Mouse (Mus musculus) G1E (cell line): Measurements from ENCODE around the gene Il17rd. TPM values are rescaled to one million over a fixed set of nuclear protein-coding genes. Genes with fewer than 3 reads are reported as not detected.

ENCODE experiments used
- ATAC-seq: 2 replicates; pipeline ENCODE4 v1.8.0; 2016; ENCODE audit warnings: mild to moderate bottlenecking; ENCODE audit not compliant: insufficient number of reproducible peaks, poor library complexity, low FRiP score, severe bottlenecking; ENCODE audit errors: extremely low read depth
- DNase-seq: peaks from one replicate; pipeline ENCODE4 v3.0.0; 2012; ENCODE audit warnings: low spot score
- H3K27me3 ChIP-seq: 2 replicates; pipeline ENCODE4 v1.6.1; 2012; ENCODE audit warnings: mild to moderate bottlenecking, low read length, inconsistent platforms; ENCODE audit not compliant: insufficient read depth
- H3K36me3 ChIP-seq: replicated peaks from 2 replicates; pipeline ENCODE3; 2012; ENCODE audit warnings: mild to moderate bottlenecking, inconsistent platforms
- H3K4me1 ChIP-seq: 2 replicates; pipeline ENCODE4 v1.6.1; 2012; ENCODE audit warnings: low read depth, low read length, inconsistent platforms, mixed read lengths; ENCODE audit not compliant: insufficient read depth
- H3K4me3 ChIP-seq: 2 replicates; pipeline ENCODE4 v1.5.1; 2012; ENCODE audit warnings: low read depth, mild to moderate bottlenecking, inconsistent platforms, low read length, moderate library complexity, mixed read lengths
- H3K9me3 ChIP-seq: replicated peaks from 2 replicates; pipeline ENCODE4 v1.6.1; 2012; ENCODE audit warnings: inconsistent platforms
- CTCF ChIP-seq: IDR thresholded peaks from 2 replicates; pipeline ENCODE4 v1.5.1; 2012; ENCODE audit warnings: low read depth, low read length, inconsistent platforms, mixed read lengths
- GATA1 ChIP-seq: IDR thresholded peaks from 2 replicates; pipeline ENCODE4 v1.6.1; 2012; ENCODE audit warnings: borderline replicate concordance, low read length, inconsistent platforms, mixed read lengths
- GATA2 ChIP-seq: IDR thresholded peaks from 2 replicates; pipeline ENCODE4 v1.6.1; 2012; ENCODE audit warnings: low read depth, low read length, inconsistent platforms, borderline replicate concordance
- POLR2AphosphoS5 ChIP-seq: IDR thresholded peaks from 2 replicates; pipeline ENCODE4 v1.6.1; 2012; ENCODE audit warnings: low read depth, low read length, inconsistent platforms; ENCODE audit not compliant: insufficient replicate concordance
- TAL1 ChIP-seq: conservative IDR thresholded peaks from 2 replicates; pipeline ENCODE4 v1.6.1; 2012; ENCODE audit warnings: low read depth, low read length, inconsistent platforms, mixed read lengths
- polyA plus RNA-seq: library from polyadenylated mRNA; stranded (reverse); fragments of >175 nt; gene quantifications from 2 replicates; pipeline ENCODE4 v1.2.3, GENCODE M21; 2012
- total RNA-seq, 2 experiments: library from RNA; stranded (forward) in 1 of 2; stranded (reverse) in 1 of 2; fragments of 200-1000 nt in 1 of 2; fragments of >200 nt in 1 of 2; fragmentation: Nextera tagmentation in 1 of 2; gene quantifications; 2 replicates each; pipeline ENCODE4 v1.2.3; 2014 to 2017

Gene Il17rd
- total and polyA plus RNA-seq, 3 experiments: 0.11 TPM; not detected in 2

DNA sequence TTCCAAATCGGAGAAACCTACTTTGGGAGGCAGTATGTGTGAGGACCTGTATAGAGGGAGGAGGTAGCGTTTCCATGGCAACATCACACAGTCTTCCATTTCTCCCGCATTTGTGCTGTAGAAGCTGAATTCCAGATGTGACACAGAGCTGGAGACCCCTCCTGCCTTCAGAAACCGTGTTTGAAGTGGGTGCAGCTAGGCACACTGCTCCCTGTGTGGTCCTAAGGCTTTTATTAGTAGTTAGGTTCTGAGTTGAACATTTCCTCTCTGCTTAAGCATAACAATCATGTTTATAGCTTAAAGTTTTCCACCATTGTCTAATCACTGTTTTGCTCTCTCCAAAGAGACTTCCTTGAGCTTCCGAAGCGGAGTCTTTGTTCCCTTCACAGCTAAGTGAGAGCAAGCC is 29.1 kb downstream of the Il17rd start:
- Histone ChIP-seq H3K4me1 (no peaks in the 10 kb centered on the region), H3K9me3 (no peaks in the 10 kb centered on the region), H3K4me3 (no peak overlapping the region), H3K27me3 (no peaks in the 10 kb centered on the region), H3K36me3 (no peaks in the 10 kb centered on the region)
- DNase-seq: no peak
- TF ChIP-seq POLR2AphosphoS5 (no peak), GATA2 (no peak), GATA1 (no peak), CTCF (no peak), TAL1 (no peak)
- ATAC-seq: no peak

DNA sequence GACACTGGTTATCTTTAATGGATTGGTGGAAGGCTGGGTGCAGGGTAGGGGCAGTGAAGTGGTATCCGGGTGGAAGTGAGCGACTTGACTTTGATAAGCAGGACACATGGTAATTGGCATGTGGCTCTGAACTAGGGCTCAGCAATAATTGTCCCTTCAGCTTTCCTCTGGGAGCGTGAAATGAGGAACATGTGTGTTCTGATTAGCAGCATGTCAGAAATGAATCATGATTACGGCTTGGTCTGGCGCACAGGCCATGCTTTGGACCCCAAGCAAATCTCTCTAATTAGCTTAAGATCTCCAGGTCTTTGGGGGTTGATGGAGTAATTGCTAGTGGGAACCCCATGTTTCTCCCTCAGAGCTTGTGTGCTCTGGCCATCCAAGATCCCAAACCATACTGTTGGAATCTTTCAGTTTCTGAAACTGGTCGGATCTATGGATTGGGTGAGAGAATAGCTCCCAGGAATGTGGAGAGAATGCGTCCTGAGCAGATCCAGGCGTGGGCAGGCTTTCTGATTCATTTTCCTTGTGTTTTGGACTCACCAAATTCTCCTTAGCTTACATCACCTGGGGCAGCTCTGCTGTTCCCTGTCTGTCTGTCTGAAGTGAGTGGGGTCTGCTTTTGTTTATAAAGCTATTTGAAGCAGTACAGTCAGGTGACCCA is 30.8 kb downstream of the Il17rd start:
- DNase-seq: no peak
- Histone ChIP-seq H3K9me3 (no peaks in the 10 kb centered on the region), H3K4me1 (no peaks in the 10 kb centered on the region), H3K36me3 (no peaks in the 10 kb centered on the region), H3K4me3 (no peak overlapping the region), H3K27me3 (no peaks in the 10 kb centered on the region)
- ATAC-seq: no peak
- TF ChIP-seq GATA1 (no peak), GATA2 (no peak), CTCF (no peak), TAL1 (no peak), POLR2AphosphoS5 (no peak)

DNA sequence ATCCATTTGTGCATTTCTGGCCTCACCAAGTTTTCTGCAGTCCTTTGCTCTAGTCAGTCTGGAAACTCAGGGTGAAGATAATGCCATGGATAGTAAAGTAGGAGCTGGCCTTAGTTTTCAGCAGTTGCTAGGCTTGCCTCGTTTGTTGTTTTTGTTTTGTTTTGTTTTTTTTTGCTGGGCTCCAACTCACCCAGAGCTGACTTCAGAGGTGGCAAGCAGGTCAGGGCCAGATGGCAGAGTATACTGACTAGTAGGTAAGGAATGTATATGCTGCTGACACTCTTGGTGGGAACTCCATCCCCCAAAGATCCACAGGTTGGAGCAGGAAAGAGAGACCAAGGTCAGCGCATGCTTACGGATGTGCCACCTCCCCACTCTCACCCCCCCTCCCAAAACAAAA is 31.4 kb downstream of the Il17rd start:
- Histone ChIP-seq H3K27me3 (no peaks in the 10 kb centered on the region), H3K4me3 (no peak overlapping the region), H3K36me3 (no peaks in the 10 kb centered on the region), H3K9me3 (no peaks in the 10 kb centered on the region), H3K4me1 (no peaks in the 10 kb centered on the region)
- no peak for ATAC-seq
- TF ChIP-seq GATA1 (no peak), POLR2AphosphoS5 (no peak)
- no peak for DNase-seq

DNA sequence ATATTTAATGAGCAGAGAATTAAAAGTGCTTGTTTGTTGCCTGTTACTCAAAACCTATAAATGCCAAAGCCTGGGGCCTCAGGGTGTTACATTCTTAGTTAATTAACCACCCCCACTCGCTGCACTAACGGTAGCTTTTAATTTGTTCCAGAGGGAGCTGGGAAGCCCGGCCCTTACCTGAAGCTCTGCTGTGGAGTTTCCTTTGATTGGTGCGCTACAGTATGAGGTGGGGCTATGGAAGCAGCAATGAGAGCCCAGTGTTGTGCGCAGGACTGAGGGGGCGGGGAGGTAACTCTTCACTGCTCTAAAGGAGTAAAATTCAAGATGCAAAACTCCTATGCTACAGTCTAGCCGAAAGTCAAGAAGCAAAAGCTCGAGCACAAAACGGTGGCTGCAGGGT is 32.0 kb downstream of the Il17rd start:
- TF ChIP-seq GATA2: no peak
- no peak for TF ChIP-seq TAL1
- no peak for TF ChIP-seq CTCF
- no peak for TF ChIP-seq GATA1
- TF ChIP-seq POLR2AphosphoS5: no peak
- DNase-seq (no peak), ATAC-seq (no peak)
- H3K36me3 ChIP-seq: no peaks in the 10 kb centered on the region
- no peaks in the 10 kb centered on the region for H3K27me3 ChIP-seq
- H3K4me3 ChIP-seq: no peak overlapping the region
- no peaks in the 10 kb centered on the region for H3K4me1 ChIP-seq
- no peaks in the 10 kb centered on the region for H3K9me3 ChIP-seq

DNA sequence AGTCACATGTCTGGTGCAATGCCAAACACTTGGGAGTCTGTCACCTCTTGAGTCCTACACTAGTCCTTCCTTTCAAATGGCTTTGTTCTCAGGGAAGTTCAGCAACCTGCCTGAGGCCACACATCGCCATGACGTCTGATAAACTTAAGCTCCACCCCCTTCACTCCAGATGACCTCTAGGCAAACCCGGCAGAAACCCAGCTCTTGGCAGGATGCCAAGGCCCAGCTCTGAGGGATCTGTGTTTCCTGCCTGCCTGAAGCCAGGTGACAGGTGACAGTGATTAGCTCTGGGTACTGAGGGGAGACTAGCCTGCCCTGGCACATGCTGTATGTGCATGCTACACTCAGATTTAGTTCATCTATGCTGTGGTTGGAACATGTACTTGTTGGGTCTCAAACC is 33.2 kb downstream of the Il17rd start:
- no peak for ATAC-seq
- H3K27me3 ChIP-seq: no peaks in the 10 kb centered on the region

DNA sequence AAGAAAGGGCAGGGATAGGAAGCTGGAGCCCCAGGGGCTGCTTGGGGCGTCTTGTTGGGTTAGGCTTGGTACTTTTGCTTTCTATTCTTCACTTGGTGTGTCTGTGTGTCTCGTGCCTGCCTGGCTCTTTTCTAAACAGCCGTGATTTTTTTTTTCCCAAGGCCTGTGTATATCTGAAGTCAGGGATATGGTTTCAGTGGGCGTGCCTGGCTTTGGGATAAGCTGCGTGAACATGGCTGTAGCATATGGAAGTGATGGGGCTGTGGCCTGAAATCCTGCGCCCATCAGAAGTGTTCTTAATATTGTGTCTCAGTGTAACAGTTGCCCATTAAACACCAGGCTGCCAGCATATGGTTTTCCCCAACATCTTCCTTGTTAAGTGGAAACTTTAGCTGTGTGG is 36.3 kb downstream of the Il17rd start:
- Histone ChIP-seq H3K4me1 (no peaks in the 10 kb centered on the region), H3K4me3 (no peak overlapping the region), H3K27me3 (no peaks in the 10 kb centered on the region), H3K9me3 (no peaks in the 10 kb centered on the region), H3K36me3 (no peaks in the 10 kb centered on the region)
- DNase-seq: no peak
- ATAC-seq: no peak
- no peak for TF ChIP-seq GATA2
- no peak for TF ChIP-seq GATA1
- TF ChIP-seq CTCF: no peak
- no peak for TF ChIP-seq TAL1

More for the DNA sequence above, 33.2 kb downstream of the Il17rd start:
- TF ChIP-seq POLR2AphosphoS5 (no peak), TAL1 (no peak), GATA1 (no peak), CTCF (no peak), GATA2 (no peak)
- Histone ChIP-seq H3K4me3 (no peak overlapping the region), H3K4me1 (no peaks in the 10 kb centered on the region), H3K9me3 (no peaks in the 10 kb centered on the region), H3K36me3 (no peaks in the 10 kb centered on the region)
- DNase-seq: no peak
